Mouse (Mus musculus) neural tube, embryonic 11.5 days (tissue): ENCODE measurements at regions not wholly inside any gene's neighbourhood (a gene's known extent, or its start where the extent isn't known, plus 50 kb on each side); places are given as distances from the start of the nearest gene placed in this dataset.
A peak's percentile ranks its signal among the peaks of the same experiment; 100 is the strongest.

Experiments used
- ATAC-seq: fragments of 200-750 bp; cut with Nextera tagmentation; 2 replicates; pipeline ENCODE4 v1.8.0; 2017; ENCODE audit warnings: moderate number of reproducible peaks, mild to moderate bottlenecking, moderate TSS enrichment, moderate library complexity; ENCODE audit not compliant: insufficient read depth, low FRiP score, low TSS enrichment
- DNase-seq: peaks from one replicate; pipeline ENCODE4 v3.0.0-alpha.2; 2015; ENCODE audit warnings: low spot score
- H3K27ac ChIP-seq: fragments of 300-500 bp; sonication (generic); 2 replicates; pipeline ENCODE4 v1.5.1; 2014; ENCODE audit warnings: low read depth, mild to moderate bottlenecking, low read length
- H3K27me3 ChIP-seq: fragments of 300-500 bp; sonication (generic); 2 replicates; pipeline ENCODE4 v1.6.1; 2014; ENCODE audit warnings: mild to moderate bottlenecking, low read length, mixed read lengths; ENCODE audit not compliant: control insufficient read depth, insufficient read depth
- H3K36me3 ChIP-seq: fragments of 300-500 bp; sonication (generic); 2 replicates; pipeline ENCODE4 v1.6.1; 2014; ENCODE audit warnings: mild to moderate bottlenecking, low read length, moderate library complexity, mixed read lengths; ENCODE audit not compliant: control insufficient read depth, insufficient read depth
- H3K4me1 ChIP-seq: fragments of 300-500 bp; sonication (generic); 2 replicates; pipeline ENCODE4 v1.6.1; 2014; ENCODE audit warnings: low read length, mixed read lengths; ENCODE audit not compliant: control insufficient read depth, insufficient read depth
- H3K4me2 ChIP-seq: fragments of 300-500 bp; sonication (generic); 2 replicates; pipeline ENCODE4 v1.6.1; 2014; ENCODE audit warnings: low read depth, mild to moderate bottlenecking, moderate library complexity
- H3K4me3 ChIP-seq: fragments of 300-500 bp; sonication (generic); 2 replicates; pipeline ENCODE4 v1.5.1; 2014; ENCODE audit warnings: low read depth, low read length
- H3K9ac ChIP-seq: fragments of 300-500 bp; sonication (generic); 2 replicates; pipeline ENCODE4 v1.6.1; 2014; ENCODE audit warnings: mild to moderate bottlenecking, low read length
- H3K9me3 ChIP-seq: fragments of 300-500 bp; sonication (generic); 2 replicates; pipeline ENCODE4 v1.6.1; 2016; ENCODE audit warnings: low read length; ENCODE audit not compliant: control insufficient read depth
- WGBS: fragments of 180-500 bp; shearing (Covaris S2); extraction: QIAGEN DNeasy Blood & Tissue Kit; methylation state at CpG from one replicate; pipeline ENCODE4 v1.1.7; 2014; 5-methylcytosine and 5-hydroxymethylcytosine counted together

- no peak overlapping the region for H3K4me2 ChIP-seq
- no peak for ATAC-seq
- WGBS, result 56% methylated on average over 6 of the region's 6 CpGs
- DNase-seq, result peak; percentile 15
- H3K27ac ChIP-seq, result no peak overlapping the region
- no peaks in the 10 kb centered on the region for H3K27me3 ChIP-seq
- no peak overlapping the region for H3K9ac ChIP-seq
- no peaks in the 10 kb centered on the region for H3K9me3 ChIP-seq
- H3K36me3 ChIP-seq, result no peaks in the 10 kb centered on the region
- H3K4me1 ChIP-seq, result no peaks in the 10 kb centered on the region
- H3K4me3 ChIP-seq, result no peak overlapping the region
These were observed 1517.8 kb upstream of the Pcdh20 start for GRCm38 (mm10) chr14:89988983-89989382.

DNA sequence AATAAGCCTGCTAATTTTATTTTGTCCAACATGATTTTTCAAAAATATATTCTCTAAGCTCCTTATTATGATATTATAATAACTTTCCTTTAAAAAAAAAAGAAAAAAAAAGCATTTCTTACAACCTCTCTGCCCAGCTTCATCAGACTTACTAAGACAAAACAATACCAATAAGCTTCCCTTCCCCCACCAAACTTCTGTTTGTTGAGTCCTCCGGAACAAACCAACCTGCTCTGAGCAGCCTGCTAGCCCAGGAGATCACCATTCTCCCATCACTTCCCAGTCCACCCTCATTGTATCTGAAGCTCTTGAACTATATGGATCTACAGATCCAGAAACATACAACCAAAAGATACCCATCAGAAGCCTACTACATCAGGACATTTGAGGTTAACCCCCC is 1514.9 kb upstream of the Pcdh20 start:
- 53% methylated on average over 1 of the region's 1 CpGs for whole genome bisulfite sequencing

DNA sequence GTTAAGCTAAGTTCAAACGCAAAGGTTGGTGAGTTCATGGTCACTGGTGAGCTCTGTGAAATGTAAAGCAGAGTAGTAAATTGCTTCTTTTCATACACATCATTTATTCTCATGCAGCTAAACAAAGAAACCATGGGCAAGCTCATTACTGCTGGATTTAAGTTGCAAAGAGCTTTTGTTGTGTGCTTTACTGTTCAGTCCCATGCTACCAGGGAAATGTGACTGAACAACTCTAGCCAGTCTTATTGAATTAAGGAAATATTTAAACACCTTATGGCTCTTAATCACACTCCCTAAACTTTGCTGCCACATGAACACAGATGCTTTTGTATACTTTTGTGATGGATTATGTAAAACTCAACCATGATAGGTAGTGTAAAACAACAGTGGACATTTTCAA is 1514.4 kb upstream of the Pcdh20 start:
- no peak for DNase-seq
- WGBS, result 39% methylated on average over 1 of the region's 1 CpGs

More for the DNA sequence above, 1514.9 kb upstream of the Pcdh20 start:
- DNase-seq (no peak), ATAC-seq (no peak)
- H3K9me3 ChIP-seq, result no peaks in the 10 kb centered on the region
- no peak overlapping the region for H3K4me3 ChIP-seq
- H3K27me3 ChIP-seq, result no peaks in the 10 kb centered on the region
- H3K9ac ChIP-seq, result no peak overlapping the region
- H3K36me3 ChIP-seq, result no peaks in the 10 kb centered on the region
- H3K4me1 ChIP-seq, result no peaks in the 10 kb centered on the region
- H3K27ac ChIP-seq, result no peak overlapping the region
- no peak overlapping the region for H3K4me2 ChIP-seq

More for the DNA sequence above, 1514.4 kb upstream of the Pcdh20 start:
- Histone ChIP-seq H3K4me3 (no peak overlapping the region), H3K4me1 (no peaks in the 10 kb centered on the region), H3K27me3 (no peaks in the 10 kb centered on the region), H3K9ac (no peak overlapping the region), H3K9me3 (no peaks in the 10 kb centered on the region), H3K27ac (no peak overlapping the region), H3K4me2 (no peak overlapping the region), H3K36me3 (no peaks in the 10 kb centered on the region)
- ATAC-seq, result peak; percentile 33; the same call in 1 of the 2 replicates
